Mouse (Mus musculus): Measurements from ENCODE around the gene Drg1.

Gene Drg1

DNA sequence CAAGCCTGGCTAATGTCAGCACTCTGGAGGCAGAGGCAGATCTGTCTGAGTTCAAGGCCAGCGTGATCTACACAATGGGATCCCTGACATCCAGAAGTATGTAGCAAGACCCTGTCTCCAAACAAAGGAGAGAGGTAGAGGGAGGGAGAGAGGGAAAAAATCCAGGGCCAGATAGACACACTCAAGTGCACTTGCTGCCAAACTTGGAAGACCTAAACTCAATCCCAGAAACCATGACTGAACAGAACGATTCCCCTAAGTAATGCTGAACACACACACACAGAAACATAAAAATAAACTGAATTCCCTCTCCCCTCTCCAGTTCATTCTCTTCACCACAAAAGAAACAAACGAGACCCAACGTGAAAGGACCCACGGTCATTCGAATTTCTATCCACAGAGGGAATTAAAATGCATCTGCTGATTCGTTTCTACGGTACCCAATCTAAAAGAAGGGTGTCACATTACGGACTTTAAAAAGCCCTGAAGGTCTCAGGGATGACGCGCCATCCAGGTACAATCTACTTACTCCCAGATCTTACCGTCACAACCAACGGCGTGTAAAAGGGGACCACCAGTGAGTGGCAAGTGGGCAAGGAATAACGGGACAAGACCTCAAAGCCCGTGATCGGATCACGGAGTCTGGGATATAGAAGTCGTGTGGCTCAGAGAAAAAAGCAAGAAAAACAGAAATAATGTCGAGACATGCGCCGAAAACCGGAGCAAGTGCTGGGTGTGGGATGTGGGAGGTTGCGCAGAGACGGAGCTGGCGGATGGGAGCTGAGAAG lies 730 bp downstream of the Drg1 start:
- TF ChIP-seq CTCF (conservative IDR thresholded peaks at IDR 0.05; ENCODE audit: low read length) = no peak
- TF ChIP-seq NANOG (IDR thresholded peaks at IDR 0.05; ENCODE audit: borderline replicate concordance, low read length) = no peak
- peaks cover 44% of the 10 kb centered on the region for H3K36me3 ChIP-seq (ENCODE audit: insufficient read depth, low read length)
- H3K4me1 ChIP-seq (replicated peaks; ENCODE audit: low read depth, low read length) = peaks cover 60% of the 10 kb centered on the region
- H3K27me3 ChIP-seq (ENCODE audit: insufficient read depth, low read length) = no peaks in the 10 kb centered on the region
- peak overlapping the region; percentile 98 for H3K4me3 ChIP-seq (replicated peaks; ENCODE audit: low read length)
- H3K9me3 ChIP-seq (ENCODE audit: low read length) = no peaks in the 10 kb centered on the region

DNA sequence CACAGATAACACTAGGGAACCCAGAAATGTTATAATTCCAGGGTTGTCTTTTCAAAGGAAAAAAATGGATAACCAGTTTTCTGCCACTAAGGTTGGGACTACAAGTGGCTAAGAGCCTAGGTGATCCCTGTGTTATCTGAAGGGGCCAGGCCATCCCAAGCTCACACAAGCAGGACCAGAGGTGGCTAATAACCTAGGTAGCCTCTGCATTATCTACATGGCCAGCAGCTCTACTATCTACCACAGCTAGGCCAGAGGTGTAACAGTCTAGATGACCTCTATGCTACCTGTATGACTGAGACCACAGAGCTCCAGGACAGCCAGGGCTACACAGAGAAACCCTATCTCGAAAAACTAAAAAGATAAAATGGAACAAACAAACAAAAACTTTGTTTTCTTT lies 6.7 kb downstream of the Drg1 start:
- TF ChIP-seq NANOG (IDR thresholded peaks at IDR 0.05; ENCODE audit: borderline replicate concordance, low read length) (no peak), CTCF (conservative IDR thresholded peaks at IDR 0.05; ENCODE audit: low read length) (no peak), POU5F1 (IDR thresholded peaks at IDR 0.05; ENCODE audit: borderline replicate concordance, low read length) (no peak)
- no peaks in the 10 kb centered on the region for H3K27me3 ChIP-seq (ENCODE audit: insufficient read depth, low read length)
- H3K4me3 ChIP-seq (replicated peaks; ENCODE audit: low read length) = no peak overlapping the region
- H3K9me3 ChIP-seq (ENCODE audit: low read length) = no peaks in the 10 kb centered on the region
- peaks cover 98% of the 10 kb centered on the region for H3K36me3 ChIP-seq (ENCODE audit: insufficient read depth, low read length)
- peaks cover 18% of the 10 kb centered on the region for H3K4me1 ChIP-seq (replicated peaks; ENCODE audit: low read depth, low read length)

DNA sequence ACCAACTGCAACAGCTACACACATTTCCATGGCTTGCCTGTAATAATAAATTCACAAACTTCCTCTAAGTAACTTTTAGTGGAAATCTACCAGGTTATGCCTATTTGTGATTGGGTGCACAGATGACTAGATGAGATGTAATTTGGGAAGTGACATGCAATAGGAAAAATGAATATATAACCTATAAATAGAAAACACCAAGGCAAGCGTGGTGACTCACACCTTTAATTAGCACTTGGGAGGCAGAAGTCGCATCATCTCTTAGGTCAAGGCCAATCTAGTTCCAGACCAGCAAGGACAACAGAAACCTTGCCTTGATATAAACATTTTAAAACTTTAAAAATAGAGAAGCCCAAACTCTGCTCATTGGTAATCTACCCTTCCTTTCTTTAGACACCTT lies 18.8 kb downstream of the Drg1 start:
- no peak overlapping the region for H3K4me3 ChIP-seq (replicated peaks; ENCODE audit: low read length)
- no peaks in the 10 kb centered on the region for H3K9me3 ChIP-seq (ENCODE audit: low read length)
- H3K27me3 ChIP-seq (ENCODE audit: insufficient read depth, low read length) = no peaks in the 10 kb centered on the region
- H3K36me3 ChIP-seq (ENCODE audit: insufficient read depth, low read length) = peaks cover 99% of the 10 kb centered on the region
- H3K4me1 ChIP-seq (replicated peaks; ENCODE audit: low read depth, low read length) = peaks cover 16% of the 10 kb centered on the region
- TF ChIP-seq NANOG (IDR thresholded peaks at IDR 0.05; ENCODE audit: borderline replicate concordance, low read length) = no peak
- no peak for TF ChIP-seq POU5F1 (IDR thresholded peaks at IDR 0.05; ENCODE audit: borderline replicate concordance, low read length)
- no peak for TF ChIP-seq CTCF (conservative IDR thresholded peaks at IDR 0.05; ENCODE audit: low read length)

DNA sequence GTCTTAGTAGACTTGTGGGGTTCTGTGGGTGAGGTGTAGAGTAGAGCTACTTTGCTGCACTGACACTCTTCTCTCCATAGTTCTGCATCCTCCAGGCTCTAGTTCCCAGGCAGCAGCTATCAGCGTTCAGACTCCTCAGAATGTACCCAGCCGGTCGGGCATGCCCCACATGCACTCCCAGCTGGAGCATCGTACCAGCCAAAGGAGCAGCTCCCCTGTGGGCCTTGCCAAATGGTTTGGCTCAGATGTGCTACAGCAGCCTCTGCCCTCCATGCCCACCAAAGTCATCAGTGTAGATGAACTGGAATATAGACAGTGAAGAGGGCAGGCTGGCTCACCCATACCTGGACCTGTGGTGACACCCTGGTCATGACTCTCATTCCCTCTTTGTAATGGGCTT lies 22.4 kb downstream of the Drg1 start:
- no peaks in the 10 kb centered on the region for H3K9me3 ChIP-seq (ENCODE audit: low read length)
- H3K27me3 ChIP-seq (ENCODE audit: insufficient read depth, low read length) = no peaks in the 10 kb centered on the region
- H3K4me1 ChIP-seq (replicated peaks; ENCODE audit: low read depth, low read length) = peaks cover 18% of the 10 kb centered on the region
- TF ChIP-seq CTCF (conservative IDR thresholded peaks at IDR 0.05; ENCODE audit: low read length) (no peak), NANOG (IDR thresholded peaks at IDR 0.05; ENCODE audit: borderline replicate concordance, low read length) (no peak), POU5F1 (IDR thresholded peaks at IDR 0.05; ENCODE audit: borderline replicate concordance, low read length) (no peak)
- H3K36me3 ChIP-seq (ENCODE audit: insufficient read depth, low read length) = peaks cover 99% of the 10 kb centered on the region
- H3K4me3 ChIP-seq (replicated peaks; ENCODE audit: low read length) = no peak overlapping the region

DNA sequence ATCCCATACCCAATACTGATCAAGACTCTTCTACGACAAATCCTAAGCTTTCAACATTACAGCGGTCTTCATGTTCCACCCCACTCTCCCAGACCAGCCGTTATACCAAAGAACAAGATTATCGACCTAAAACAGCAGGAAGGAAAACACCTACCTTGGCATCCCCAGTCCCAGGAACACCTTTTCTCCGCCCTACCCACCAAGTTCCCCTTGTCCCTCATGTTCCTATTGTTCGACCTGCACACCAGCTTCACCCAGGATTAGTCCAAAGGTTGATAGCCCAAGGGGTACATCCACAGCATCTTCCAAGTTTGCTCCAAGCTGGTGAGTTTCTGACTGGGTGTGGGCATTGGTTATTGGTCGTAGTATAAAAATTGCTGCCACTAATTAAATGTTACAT lies 23.8 kb downstream of the Drg1 start:
- TF ChIP-seq POU5F1 (IDR thresholded peaks at IDR 0.05; ENCODE audit: borderline replicate concordance, low read length) (no peak), CTCF (conservative IDR thresholded peaks at IDR 0.05; ENCODE audit: low read length) (no peak), NANOG (IDR thresholded peaks at IDR 0.05; ENCODE audit: borderline replicate concordance, low read length) (no peak)
- H3K36me3 ChIP-seq (ENCODE audit: insufficient read depth, low read length) = peaks cover 98% of the 10 kb centered on the region
- no peak overlapping the region for H3K4me3 ChIP-seq (replicated peaks; ENCODE audit: low read length)
- H3K27me3 ChIP-seq (ENCODE audit: insufficient read depth, low read length) = no peaks in the 10 kb centered on the region
- no peaks in the 10 kb centered on the region for H3K9me3 ChIP-seq (ENCODE audit: low read length)
- H3K4me1 ChIP-seq (replicated peaks; ENCODE audit: low read depth, low read length) = peaks cover 18% of the 10 kb centered on the region

DNA sequence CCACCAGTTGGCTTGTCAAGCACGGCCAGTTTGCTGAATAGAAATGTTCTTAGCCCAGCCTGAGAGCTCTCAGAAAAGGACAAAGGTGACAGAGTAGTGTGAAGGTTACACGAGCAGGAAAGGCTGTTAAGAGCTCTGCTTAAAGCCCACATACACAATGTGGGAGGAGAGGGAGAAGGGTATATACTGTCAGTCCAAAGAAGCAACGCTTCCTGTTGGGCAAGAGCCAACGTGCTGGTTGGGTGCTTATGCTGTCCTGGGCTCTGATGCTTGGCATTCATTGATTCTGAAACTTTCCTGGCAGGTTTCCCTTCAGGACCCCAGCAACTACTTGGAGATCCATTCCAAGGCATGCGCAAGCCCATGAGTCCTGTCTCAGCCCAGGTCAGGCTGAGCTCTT lies 30.9 kb downstream of the Drg1 start:
- H3K4me1 ChIP-seq (replicated peaks; ENCODE audit: low read depth, low read length) = no peaks in the 10 kb centered on the region
- H3K4me3 ChIP-seq (replicated peaks; ENCODE audit: low read length) = no peak overlapping the region
- TF ChIP-seq CTCF (conservative IDR thresholded peaks at IDR 0.05; ENCODE audit: low read length) = no peak
- TF ChIP-seq POU5F1 (IDR thresholded peaks at IDR 0.05; ENCODE audit: borderline replicate concordance, low read length) = no peak
- no peak for TF ChIP-seq NANOG (IDR thresholded peaks at IDR 0.05; ENCODE audit: borderline replicate concordance, low read length)
- H3K9me3 ChIP-seq (ENCODE audit: low read length) = no peaks in the 10 kb centered on the region
- no peaks in the 10 kb centered on the region for H3K27me3 ChIP-seq (ENCODE audit: insufficient read depth, low read length)
- peaks cover 92% of the 10 kb centered on the region for H3K36me3 ChIP-seq (ENCODE audit: insufficient read depth, low read length)

DNA sequence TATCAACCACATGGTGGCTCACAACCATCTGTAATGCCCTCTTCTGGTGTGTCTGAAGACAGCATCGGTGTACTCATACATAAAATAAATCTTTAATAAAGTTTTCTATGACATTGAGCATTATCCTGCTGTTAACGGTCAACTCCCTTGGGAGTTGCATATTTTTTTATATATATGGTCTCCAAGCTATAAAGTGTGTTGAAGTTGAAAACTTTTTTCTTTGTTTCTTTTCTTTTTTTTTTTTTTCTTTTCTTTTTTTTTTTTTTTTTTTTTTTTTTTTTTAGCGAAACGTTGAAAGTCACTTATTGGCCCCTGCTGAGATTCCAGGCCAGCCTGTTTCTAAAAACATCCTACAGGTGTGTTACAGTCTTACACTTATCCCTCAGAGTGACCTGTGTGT lies 32.5 kb downstream of the Drg1 start:
- no peaks in the 10 kb centered on the region for H3K9me3 ChIP-seq (ENCODE audit: low read length)
- no peaks in the 10 kb centered on the region for H3K27me3 ChIP-seq (ENCODE audit: insufficient read depth, low read length)
- TF ChIP-seq NANOG (IDR thresholded peaks at IDR 0.05; ENCODE audit: borderline replicate concordance, low read length) = no peak
- TF ChIP-seq POU5F1 (IDR thresholded peaks at IDR 0.05; ENCODE audit: borderline replicate concordance, low read length) = no peak
- peaks cover 93% of the 10 kb centered on the region for H3K36me3 ChIP-seq (ENCODE audit: insufficient read depth, low read length)
- H3K4me3 ChIP-seq (replicated peaks; ENCODE audit: low read length) = no peak overlapping the region
- H3K4me1 ChIP-seq (replicated peaks; ENCODE audit: low read depth, low read length) = no peaks in the 10 kb centered on the region

DNA sequence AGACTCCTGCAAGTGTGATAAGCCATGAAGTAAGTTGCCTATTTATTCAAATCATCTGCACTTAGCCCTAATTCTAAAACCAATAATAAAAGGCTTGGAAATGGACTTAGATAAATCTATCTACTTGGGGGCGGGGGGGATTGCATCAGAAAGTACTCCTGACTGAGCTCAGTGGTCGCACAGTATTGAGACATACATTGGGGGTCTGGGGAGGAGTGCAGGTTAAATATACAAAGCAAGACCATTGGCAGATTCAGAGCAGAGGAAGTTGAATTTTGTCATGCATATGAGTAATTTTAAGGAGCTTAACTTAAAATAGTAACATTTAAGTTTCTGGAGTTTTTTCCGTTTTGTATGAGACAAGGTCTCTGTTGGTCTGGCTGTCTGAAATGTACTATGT lies 34.0 kb downstream of the Drg1 start:
- Histone ChIP-seq H3K4me1 (replicated peaks; ENCODE audit: low read depth, low read length) (no peaks in the 10 kb centered on the region), H3K36me3 (ENCODE audit: insufficient read depth, low read length) (peaks cover 90% of the 10 kb centered on the region), H3K4me3 (replicated peaks; ENCODE audit: low read length) (no peak overlapping the region), H3K27me3 (ENCODE audit: insufficient read depth, low read length) (no peaks in the 10 kb centered on the region), H3K9me3 (ENCODE audit: low read length) (no peaks in the 10 kb centered on the region)
- TF ChIP-seq CTCF (conservative IDR thresholded peaks at IDR 0.05; ENCODE audit: low read length) = no peak
- no peak for TF ChIP-seq POU5F1 (IDR thresholded peaks at IDR 0.05; ENCODE audit: borderline replicate concordance, low read length)
- TF ChIP-seq NANOG (IDR thresholded peaks at IDR 0.05; ENCODE audit: borderline replicate concordance, low read length) = no peak

DNA sequence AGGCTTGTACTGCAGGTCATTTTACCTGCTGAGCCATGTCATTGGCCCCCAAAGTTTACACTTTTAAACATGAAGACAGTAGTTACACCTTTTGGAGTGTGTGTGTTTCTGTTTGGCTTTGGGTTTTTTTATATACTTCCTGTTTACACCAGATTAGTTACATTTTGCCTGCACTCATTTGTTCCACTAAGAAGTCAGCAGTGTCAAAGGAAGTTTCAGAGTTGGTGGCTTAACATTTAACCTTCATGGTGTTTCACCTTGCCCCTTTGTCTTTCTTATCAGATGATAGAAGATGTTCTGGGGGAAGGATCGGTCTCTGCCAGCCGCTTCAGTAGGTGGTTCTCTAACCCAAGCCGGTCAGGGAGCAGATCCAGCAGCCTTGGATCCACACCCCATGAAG lies 39.1 kb downstream of the Drg1 start:
- H3K27me3 ChIP-seq (ENCODE audit: insufficient read depth, low read length) = no peaks in the 10 kb centered on the region
- no peak overlapping the region for H3K4me3 ChIP-seq (replicated peaks; ENCODE audit: low read length)

More for the DNA sequence above, 39.1 kb downstream of the Drg1 start:
- TF ChIP-seq NANOG (IDR thresholded peaks at IDR 0.05; ENCODE audit: borderline replicate concordance, low read length) (no peak), CTCF (conservative IDR thresholded peaks at IDR 0.05; ENCODE audit: low read length) (no peak), POU5F1 (IDR thresholded peaks at IDR 0.05; ENCODE audit: borderline replicate concordance, low read length) (no peak)
- Histone ChIP-seq H3K9me3 (ENCODE audit: low read length) (no peaks in the 10 kb centered on the region), H3K36me3 (ENCODE audit: insufficient read depth, low read length) (peaks cover 93% of the 10 kb centered on the region), H3K4me1 (replicated peaks; ENCODE audit: low read depth, low read length) (no peaks in the 10 kb centered on the region)

Measured in E14TG2a.4 (cell line).